Mouse (Mus musculus): ENCODE measurements at regions not wholly inside any gene's neighbourhood (a gene's known extent, or its start where the extent isn't known, plus 50 kb on each side); places are given as distances from the start of the nearest gene placed in this dataset.

GRCm38 (mm10) chr3:131970827-131971226 lies 114.3 kb upstream of the Dkk2 start:
- TF ChIP-seq CTCF (IDR thresholded peaks at IDR 0.05; ENCODE audit: insufficient read depth, low read length) (no peak), POLR2A (IDR thresholded peaks at IDR 0.05; ENCODE audit: borderline replicate concordance, extremely low read depth, low read depth, low read length) (no peak)
